Mouse (Mus musculus): Measurements from ENCODE around the gene Notch1. TPM values are rescaled to one million over a fixed set of nuclear protein-coding genes. Genes with fewer than 3 reads are reported as not detected.
A peak's percentile ranks its signal among the peaks of the same experiment; 100 is the strongest.

Notch1 gene
- polyA plus RNA-seq, 1 experiment, result 36.4 TPM

DNA sequence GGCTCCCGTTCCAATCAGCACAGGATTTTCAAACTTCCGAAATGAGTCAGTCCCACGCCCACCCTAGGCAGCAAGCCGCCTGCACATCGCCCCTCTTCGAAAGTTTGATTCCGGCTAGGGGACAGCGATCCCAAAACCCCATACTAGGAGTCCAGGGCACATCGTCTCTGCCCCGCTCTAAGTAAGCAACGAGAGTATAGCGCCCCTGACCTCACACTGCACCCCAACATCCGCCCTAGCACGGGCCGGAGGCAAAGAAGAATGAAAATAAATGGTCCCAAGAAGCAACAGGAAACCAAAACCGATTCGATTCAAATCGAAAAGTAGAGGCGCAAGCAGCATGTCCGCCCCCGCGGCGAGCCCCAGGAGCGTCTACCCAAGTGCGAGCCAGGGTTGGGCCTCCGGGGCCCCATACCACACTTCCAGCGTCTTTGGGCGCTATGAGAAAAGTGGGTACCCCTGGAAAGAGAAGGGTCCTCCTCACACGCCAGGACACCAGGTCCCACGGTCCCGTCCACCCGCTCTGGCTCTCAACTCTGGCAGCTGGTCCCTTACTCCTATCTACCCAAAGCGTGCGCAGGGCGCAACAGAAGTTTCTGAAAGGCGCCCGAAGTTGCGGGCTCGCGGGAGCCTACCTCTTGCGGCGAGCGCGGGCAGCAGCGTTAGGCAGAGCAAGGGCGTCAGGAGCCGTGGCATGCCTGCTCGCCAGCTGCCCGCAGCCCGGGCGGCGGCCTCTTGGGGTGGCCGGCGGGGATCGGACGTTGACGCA, 13.4 kb downstream of the Notch1 start:
- TF ChIP-seq CTCF (IDR thresholded peaks at IDR 0.05; ENCODE audit: low read depth, low read length), result no peak
- TF ChIP-seq POLR2A (IDR thresholded peaks at IDR 0.05; ENCODE audit: borderline replicate concordance, low read depth, low read length), result no peak
- Histone ChIP-seq H3K27ac (ENCODE audit: insufficient read depth, low read depth, low read length) (peak overlapping the region; percentile 10), H3K4me3 (ENCODE audit: insufficient read depth, low read length) (peak overlapping the region; percentile 85), H3K4me1 (ENCODE audit: control insufficient read depth, insufficient read depth, low read length) (peaks cover 48% of the 10 kb centered on the region)

- no peak for TF ChIP-seq POLR2A (IDR thresholded peaks at IDR 0.05; ENCODE audit: borderline replicate concordance, low read depth, low read length)
- TF ChIP-seq CTCF (IDR thresholded peaks at IDR 0.05; ENCODE audit: low read depth, low read length), result no peak
- H3K4me1 ChIP-seq (ENCODE audit: control insufficient read depth, insufficient read depth, low read length), result peaks cover 49% of the 10 kb centered on the region
- no peak overlapping the region for H3K27ac ChIP-seq (ENCODE audit: insufficient read depth, low read depth, low read length)
- H3K4me3 ChIP-seq (ENCODE audit: insufficient read depth, low read length), result peak overlapping the region; percentile 85
These were observed 14.1 kb downstream of the Notch1 start for GRCm38 (mm10) chr2:26502299-26502862.

DNA sequence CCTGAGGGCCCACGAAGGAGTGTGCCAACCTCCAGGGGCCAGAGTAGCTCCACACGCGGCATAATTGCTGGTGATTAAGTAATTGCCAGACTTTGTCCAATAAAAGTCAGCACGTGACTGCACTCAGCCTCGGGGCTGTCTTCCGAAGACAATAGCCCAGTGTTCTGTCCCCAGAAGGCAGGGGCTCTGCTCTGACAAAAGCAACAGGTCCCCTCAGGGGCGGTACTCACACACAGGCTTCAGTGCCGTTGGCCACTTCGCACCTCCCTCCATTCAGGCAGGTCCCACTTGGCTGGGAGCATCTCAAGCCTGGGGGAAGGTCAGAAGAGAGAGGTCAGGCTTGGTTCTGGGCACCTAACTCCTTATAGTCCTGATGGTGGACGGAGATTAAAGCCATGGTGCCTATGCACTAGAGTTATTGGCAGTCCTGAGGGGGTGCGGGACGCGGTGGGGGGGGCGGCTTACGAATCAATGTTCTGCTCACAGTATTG, 14.8 kb downstream of the Notch1 start:
- H3K4me1 ChIP-seq (ENCODE audit: control insufficient read depth, insufficient read depth, low read length), result peaks cover 43% of the 10 kb centered on the region
- H3K4me3 ChIP-seq (ENCODE audit: insufficient read depth, low read length), result peak overlapping the region; percentile 85
- H3K27ac ChIP-seq (ENCODE audit: insufficient read depth, low read depth, low read length), result no peak overlapping the region
- no peak for TF ChIP-seq CTCF (IDR thresholded peaks at IDR 0.05; ENCODE audit: low read depth, low read length)
- no peak for TF ChIP-seq POLR2A (IDR thresholded peaks at IDR 0.05; ENCODE audit: borderline replicate concordance, low read depth, low read length)

- TF ChIP-seq POLR2A (IDR thresholded peaks at IDR 0.05; ENCODE audit: borderline replicate concordance, low read depth, low read length) (no peak), CTCF (IDR thresholded peaks at IDR 0.05; ENCODE audit: low read depth, low read length) (no peak)
- Histone ChIP-seq H3K4me3 (ENCODE audit: insufficient read depth, low read length) (no peak overlapping the region), H3K27ac (ENCODE audit: insufficient read depth, low read depth, low read length) (no peak overlapping the region), H3K4me1 (ENCODE audit: control insufficient read depth, insufficient read depth, low read length) (peaks cover 47% of the 10 kb centered on the region)
These were observed 15.7 kb downstream of the Notch1 start for GRCm38 (mm10) chr2:26500599-26501370.

DNA sequence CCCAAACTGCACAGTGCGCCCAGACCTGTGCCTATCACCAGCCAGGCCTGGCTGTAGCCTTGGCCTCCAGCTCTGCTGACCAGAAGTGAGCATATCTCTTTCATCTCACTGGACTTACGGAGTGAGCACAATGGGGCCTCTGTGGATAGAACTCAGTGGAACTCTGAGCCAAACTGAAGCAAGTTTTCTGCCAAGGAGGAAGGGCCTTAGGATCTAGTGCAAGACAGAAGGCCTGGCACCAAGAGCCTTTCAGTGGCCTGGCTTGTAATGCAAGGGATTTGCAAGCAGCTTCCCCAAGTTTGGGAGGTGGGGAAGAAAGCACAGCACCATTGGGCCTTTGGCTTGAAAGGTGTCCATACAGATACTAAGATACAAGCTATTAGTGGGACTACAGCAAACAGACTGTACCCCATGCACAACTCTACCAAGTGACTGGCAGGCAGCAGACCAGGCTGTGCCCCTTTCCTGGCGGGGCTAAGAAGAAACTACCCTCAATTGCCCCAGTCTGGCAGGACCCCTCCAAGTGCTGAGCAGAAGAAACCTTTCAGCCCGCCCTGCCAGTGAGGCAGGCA, 16.4 kb downstream of the Notch1 start:
- Histone ChIP-seq H3K4me3 (ENCODE audit: insufficient read depth, low read length) (no peak overlapping the region), H3K4me1 (ENCODE audit: control insufficient read depth, insufficient read depth, low read length) (peaks cover 49% of the 10 kb centered on the region), H3K27ac (ENCODE audit: insufficient read depth, low read depth, low read length) (no peak overlapping the region)
- TF ChIP-seq POLR2A (IDR thresholded peaks at IDR 0.05; ENCODE audit: borderline replicate concordance, low read depth, low read length), result no peak
- TF ChIP-seq CTCF (IDR thresholded peaks at IDR 0.05; ENCODE audit: low read depth, low read length), result no peak

GRCm38 (mm10) chr2:26498694-26499093, 17.8 kb downstream of the Notch1 start:
- Histone ChIP-seq H3K27ac (ENCODE audit: insufficient read depth, low read depth, low read length) (no peak overlapping the region), H3K4me1 (ENCODE audit: control insufficient read depth, insufficient read depth, low read length) (peaks cover 59% of the 10 kb centered on the region), H3K4me3 (ENCODE audit: insufficient read depth, low read length) (no peak overlapping the region)
- no peak for TF ChIP-seq POLR2A (IDR thresholded peaks at IDR 0.05; ENCODE audit: borderline replicate concordance, low read depth, low read length)
- no peak for TF ChIP-seq CTCF (IDR thresholded peaks at IDR 0.05; ENCODE audit: low read depth, low read length)

DNA sequence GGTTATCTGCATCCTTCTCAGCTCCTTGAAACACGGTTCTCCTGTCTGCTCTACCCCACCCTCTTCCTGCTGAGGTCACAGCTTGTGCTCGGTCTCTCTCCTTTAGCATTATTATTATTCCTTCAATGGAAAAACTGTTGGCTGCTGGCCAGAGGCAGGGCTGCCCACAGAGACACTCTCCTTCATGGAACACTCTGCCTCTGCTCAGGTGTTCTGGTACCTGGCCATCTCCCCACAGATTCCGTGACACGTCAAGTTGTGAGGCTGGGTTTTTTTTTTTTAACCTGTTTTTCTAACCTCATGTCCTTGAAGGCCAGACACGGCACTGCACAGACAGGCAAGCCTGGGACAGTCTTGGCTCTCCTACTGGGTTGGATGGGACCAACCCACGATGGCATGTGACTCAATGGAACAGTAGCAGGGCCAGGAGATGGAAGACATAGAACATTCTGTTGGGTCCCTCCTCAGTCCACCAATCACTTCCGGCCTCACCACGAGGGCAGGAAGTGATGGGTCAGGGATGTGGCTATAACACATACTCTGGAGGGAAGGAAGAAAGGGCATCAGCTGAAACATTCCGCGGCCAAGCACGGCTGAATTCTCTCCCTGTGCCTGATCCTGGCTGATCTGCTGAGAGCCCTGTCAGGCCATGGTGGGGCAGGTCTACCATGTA, 18.5 kb downstream of the Notch1 start:
- Histone ChIP-seq H3K27ac (ENCODE audit: insufficient read depth, low read depth, low read length) (no peak overlapping the region), H3K4me1 (ENCODE audit: control insufficient read depth, insufficient read depth, low read length) (peaks cover 66% of the 10 kb centered on the region), H3K4me3 (ENCODE audit: insufficient read depth, low read length) (no peak overlapping the region)
- TF ChIP-seq POLR2A (IDR thresholded peaks at IDR 0.05; ENCODE audit: borderline replicate concordance, low read depth, low read length) (no peak), CTCF (IDR thresholded peaks at IDR 0.05; ENCODE audit: low read depth, low read length) (no peak)

- peaks cover 69% of the 10 kb centered on the region for H3K4me1 ChIP-seq (ENCODE audit: control insufficient read depth, insufficient read depth, low read length)
- no peak for TF ChIP-seq CTCF (IDR thresholded peaks at IDR 0.05; ENCODE audit: low read depth, low read length)
- H3K4me3 ChIP-seq (ENCODE audit: insufficient read depth, low read length), result no peak overlapping the region
- no peak overlapping the region for H3K27ac ChIP-seq (ENCODE audit: insufficient read depth, low read depth, low read length)
These were observed 20.0 kb downstream of the Notch1 start for GRCm38 (mm10) chr2:26496451-26496850.

DNA sequence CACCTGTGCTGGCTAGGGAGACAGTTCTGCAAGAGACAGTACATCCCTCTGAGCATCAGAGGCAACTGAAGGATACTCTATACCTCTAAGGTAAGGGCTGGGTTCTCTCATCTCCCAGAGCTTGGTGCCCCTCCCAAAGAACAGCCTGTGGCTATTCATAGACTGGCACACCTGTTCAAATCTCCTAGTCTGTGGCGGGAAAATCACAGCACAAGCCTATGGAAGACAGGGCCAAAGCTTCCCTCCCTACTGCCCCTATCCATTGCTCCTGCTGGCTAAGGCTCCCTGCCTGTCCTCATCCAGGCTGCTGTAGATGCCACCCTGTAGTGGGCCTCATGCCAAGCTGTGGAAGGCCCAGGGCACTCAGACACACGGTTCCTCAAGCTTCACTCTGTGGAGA, 20.8 kb downstream of the Notch1 start:
- H3K4me1 ChIP-seq (ENCODE audit: control insufficient read depth, insufficient read depth, low read length), result peaks cover 73% of the 10 kb centered on the region
- H3K4me3 ChIP-seq (ENCODE audit: insufficient read depth, low read length), result no peak overlapping the region
- H3K27ac ChIP-seq (ENCODE audit: insufficient read depth, low read depth, low read length), result no peak overlapping the region
- TF ChIP-seq POLR2A (IDR thresholded peaks at IDR 0.05; ENCODE audit: borderline replicate concordance, low read depth, low read length) (no peak), CTCF (IDR thresholded peaks at IDR 0.05; ENCODE audit: low read depth, low read length) (no peak)
